Mouse (Mus musculus) lung, postnatal 0 days (tissue): ENCODE measurements around the gene Urm1.

Experiments
- CTCF ChIP-seq: IDR thresholded peaks from 2 replicates; pipeline ENCODE4 v1.5.1; 2016; ENCODE audit warnings: antibody characterized with exemption, mild to moderate bottlenecking
- EP300 ChIP-seq: IDR thresholded peaks from 2 replicates; pipeline ENCODE4 v1.6.1; 2016; ENCODE audit warnings: antibody characterized with exemption, mild to moderate bottlenecking, control low read depth

- TF ChIP-seq CTCF = no peak
- peak; percentile 41; the same call in 1 of the 2 replicates for TF ChIP-seq EP300
Measured at GRCm38 (mm10) chr2:29784290-29784689, 35.6 kb upstream of the Urm1 start.
